Mouse (Mus musculus): ENCODE results near the gene Tent5c. TPM values are rescaled to one million over a fixed set of nuclear protein-coding genes. Genes with fewer than 3 reads are reported as not detected.

Tent5c gene
- 11.5 and 14.0 TPM in 2 replicates for polyA plus RNA-seq (2015; fragmentation: Nextera tagmentation; extraction: Ambion mirVana)

- 2% methylated on average over 62 of the region's 73 CpGs for WGBS
- peak within 1 kb of the TSS; percentile 52; the same call in 1 of the 2 replicates for H3K9ac ChIP-seq (replicated peaks; ENCODE audit: low read depth)
- DNase-seq (ENCODE audit: low spot score), result peak; percentile 99
- H3K9me3 ChIP-seq (ENCODE audit: low read length), result no peaks in the 10 kb centered on the region
- 0 out of 2 replicates have a peak, but pooled peaks cover 3% of the 10 kb centered on the region for H3K27me3 ChIP-seq (replicated peaks; ENCODE audit: insufficient read depth, low read length)
- no peak for TF ChIP-seq EP300 (IDR thresholded peaks at IDR 0.05)
- TF ChIP-seq CTCF (IDR thresholded peaks at IDR 0.05), result no peak
- peak within 1 kb of the TSS; percentile 62 for H3K27ac ChIP-seq (ENCODE audit: low read length)
- H3K4me3 ChIP-seq (ENCODE audit: low read depth, low read length), result peak within 1 kb of the TSS; percentile 72
- no peaks in the 10 kb centered on the region for H3K36me3 ChIP-seq (ENCODE audit: insufficient read depth, low read length)
- H3K4me2 ChIP-seq (replicated peaks; ENCODE audit: low read depth, low read length), result peak within 1 kb of the TSS; percentile 99
- no peaks in the 10 kb centered on the region for H3K4me1 ChIP-seq (ENCODE audit: insufficient read depth, low read depth, low read length)
- peak; percentile 98 for ATAC-seq
These were observed at the start of gene Tent5c for GRCm38 (mm10) chr3:100489133-100490009. Tent5c (minus strand) TSS chr3:100489324.

- no peak overlapping the region for H3K4me2 ChIP-seq (replicated peaks; ENCODE audit: low read depth, low read length)
- no peak overlapping the region for H3K27ac ChIP-seq (ENCODE audit: low read length)
- no peaks in the 10 kb centered on the region for H3K27me3 ChIP-seq (replicated peaks; ENCODE audit: insufficient read depth, low read length)
- H3K4me1 ChIP-seq (ENCODE audit: insufficient read depth, low read depth, low read length), result no peaks in the 10 kb centered on the region
- no peaks in the 10 kb centered on the region for H3K36me3 ChIP-seq (ENCODE audit: insufficient read depth, low read length)
- ATAC-seq (no peak), DNase-seq (ENCODE audit: low spot score) (no peak)
- H3K4me3 ChIP-seq (ENCODE audit: low read depth, low read length), result no peak overlapping the region
- TF ChIP-seq EP300 (IDR thresholded peaks at IDR 0.05) (no peak), CTCF (IDR thresholded peaks at IDR 0.05) (no peak)
- H3K9ac ChIP-seq (replicated peaks; ENCODE audit: low read depth), result no peak overlapping the region
- H3K9me3 ChIP-seq (ENCODE audit: low read length), result no peaks in the 10 kb centered on the region
- 93% methylated on average over 2 of the region's 2 CpGs for WGBS
These were observed 47.6 kb upstream of the Tent5c start for GRCm38 (mm10) chr3:100536686-100537085.

GRCm38 (mm10) chr3:100535902-100536301, 46.8 kb upstream of the Tent5c start:
- H3K36me3 ChIP-seq (ENCODE audit: insufficient read depth, low read length), result no peaks in the 10 kb centered on the region
- H3K9ac ChIP-seq (replicated peaks; ENCODE audit: low read depth), result no peak overlapping the region
- TF ChIP-seq EP300 (IDR thresholded peaks at IDR 0.05) (no peak), CTCF (IDR thresholded peaks at IDR 0.05) (no peak)
- no peaks in the 10 kb centered on the region for H3K27me3 ChIP-seq (replicated peaks; ENCODE audit: insufficient read depth, low read length)
- no peak overlapping the region for H3K4me3 ChIP-seq (ENCODE audit: low read depth, low read length)
- 49% methylated on average over 3 of the region's 4 CpGs for WGBS
- ATAC-seq, result peak; percentile 58
- DNase-seq (ENCODE audit: low spot score), result peak; percentile 14
- no peaks in the 10 kb centered on the region for H3K9me3 ChIP-seq (ENCODE audit: low read length)
- no peak overlapping the region for H3K4me2 ChIP-seq (replicated peaks; ENCODE audit: low read depth, low read length)
- no peaks in the 10 kb centered on the region for H3K4me1 ChIP-seq (ENCODE audit: insufficient read depth, low read depth, low read length)
- no peak overlapping the region for H3K27ac ChIP-seq (ENCODE audit: low read length)

- Histone ChIP-seq H3K4me3 (ENCODE audit: low read depth, low read length) (no peak overlapping the region), H3K9me3 (ENCODE audit: low read length) (no peaks in the 10 kb centered on the region), H3K27me3 (replicated peaks; ENCODE audit: insufficient read depth, low read length) (no peaks in the 10 kb centered on the region), H3K36me3 (ENCODE audit: insufficient read depth, low read length) (no peaks in the 10 kb centered on the region), H3K9ac (replicated peaks; ENCODE audit: low read depth) (no peak overlapping the region), H3K27ac (ENCODE audit: low read length) (no peak overlapping the region), H3K4me1 (ENCODE audit: insufficient read depth, low read depth, low read length) (no peaks in the 10 kb centered on the region), H3K4me2 (replicated peaks; ENCODE audit: low read depth, low read length) (no peak overlapping the region)
- ATAC-seq (no peak), DNase-seq (ENCODE audit: low spot score) (no peak)
- TF ChIP-seq EP300 (IDR thresholded peaks at IDR 0.05) (no peak), CTCF (IDR thresholded peaks at IDR 0.05) (no peak)
- WGBS, result 55% methylated on average over 3 of the region's 3 CpGs
These were observed 46.2 kb upstream of the Tent5c start for GRCm38 (mm10) chr3:100535298-100535697.

- Histone ChIP-seq H3K4me1 (ENCODE audit: insufficient read depth, low read depth, low read length) (no peaks in the 10 kb centered on the region), H3K4me2 (replicated peaks; ENCODE audit: low read depth, low read length) (no peak overlapping the region), H3K4me3 (ENCODE audit: low read depth, low read length) (no peak overlapping the region), H3K27me3 (replicated peaks; ENCODE audit: insufficient read depth, low read length) (no peaks in the 10 kb centered on the region), H3K27ac (ENCODE audit: low read length) (no peak overlapping the region), H3K36me3 (ENCODE audit: insufficient read depth, low read length) (no peaks in the 10 kb centered on the region), H3K9ac (replicated peaks; ENCODE audit: low read depth) (no peak overlapping the region), H3K9me3 (ENCODE audit: low read length) (no peaks in the 10 kb centered on the region)
- ATAC-seq, result no peak
- 76% methylated on average over 3 of the region's 3 CpGs for WGBS
- DNase-seq (ENCODE audit: low spot score), result no peak
- TF ChIP-seq EP300 (IDR thresholded peaks at IDR 0.05), result no peak
- TF ChIP-seq CTCF (IDR thresholded peaks at IDR 0.05), result no peak
These were observed 45.3 kb upstream of the Tent5c start for GRCm38 (mm10) chr3:100534394-100534793.

GRCm38 (mm10) chr3:100533429-100533828, 44.3 kb upstream of the Tent5c start:
- Histone ChIP-seq H3K27ac (ENCODE audit: low read length) (no peak overlapping the region), H3K4me1 (ENCODE audit: insufficient read depth, low read depth, low read length) (no peaks in the 10 kb centered on the region), H3K27me3 (replicated peaks; ENCODE audit: insufficient read depth, low read length) (no peaks in the 10 kb centered on the region), H3K4me3 (ENCODE audit: low read depth, low read length) (no peak overlapping the region), H3K9me3 (ENCODE audit: low read length) (no peaks in the 10 kb centered on the region), H3K9ac (replicated peaks; ENCODE audit: low read depth) (no peak overlapping the region), H3K36me3 (ENCODE audit: insufficient read depth, low read length) (no peaks in the 10 kb centered on the region), H3K4me2 (replicated peaks; ENCODE audit: low read depth, low read length) (no peak overlapping the region)
- TF ChIP-seq CTCF (IDR thresholded peaks at IDR 0.05), result no peak
- TF ChIP-seq EP300 (IDR thresholded peaks at IDR 0.05), result no peak
- DNase-seq (ENCODE audit: low spot score), result no peak
- ATAC-seq, result no peak
